Mouse (Mus musculus) CH12.LX (cell line): ENCODE measurements at regions not wholly inside any gene's neighbourhood (a gene's known extent, or its start where the extent isn't known, plus 50 kb on each side); places are given as distances from the start of the nearest gene placed in this dataset.

Source experiments
- DNase-seq: peaks from one replicate; pipeline ENCODE4 v3.0.0-alpha.2; 2013; ENCODE audit errors: extremely low read depth
- H3K27ac ChIP-seq: 2 replicates; pipeline ENCODE4 v1.5.1; 2012; ENCODE audit warnings: low read depth, mild to moderate bottlenecking, control low read depth, moderate library complexity; ENCODE audit not compliant: insufficient read depth
- H3K27me3 ChIP-seq: replicated peaks from 2 replicates; pipeline ENCODE3; 2012; ENCODE audit warnings: inconsistent platforms
- H3K36me3 ChIP-seq, 2 experiments: replicated peaks in 1 of 2; 2 replicates each; pipeline versions ENCODE3 to v1.6.1; 2012; ENCODE audit warnings: inconsistent platforms in 1 of 2, low read length in 1 of 2, mild to moderate bottlenecking in 1 of 2, mixed read lengths in 1 of 2, moderate library complexity in 1 of 2; ENCODE audit not compliant: control insufficient read depth in 1 of 2, insufficient read depth in 1 of 2
- H3K4me1 ChIP-seq, 2 experiments: 2 replicates each; pipeline ENCODE4 v1.6.1; 2012; ENCODE audit warnings: inconsistent platforms in 1 of 2, moderate library complexity in 1 of 2; ENCODE audit not compliant: insufficient read depth in 2 of 2, control insufficient read depth in 1 of 2
- H3K4me2 ChIP-seq: 2 replicates; pipeline ENCODE4 v1.6.1; 2012; ENCODE audit warnings: low read depth, mild to moderate bottlenecking, control low read depth; ENCODE audit not compliant: poor library complexity, insufficient read depth, severe bottlenecking
- H3K4me3 ChIP-seq, 3 experiments: fragments of 150-350 bp in 1 of 3; sonication (generic) in 1 of 3; replicated peaks in 1 of 3; 2 replicates each; pipeline versions ENCODE3 to v1.5.1; 2011 to 2012; ENCODE audit warnings: low read depth in 2 of 3, low read length in 2 of 3, mild to moderate bottlenecking in 2 of 3, moderate library complexity in 2 of 3, control low read depth in 1 of 3, improper control_type of control experiment in 1 of 3, inconsistent platforms in 1 of 3, mixed read lengths in 1 of 3; ENCODE audit not compliant: poor library complexity in 1 of 3
- H3K79me2 ChIP-seq: replicated peaks from 2 replicates; pipeline ENCODE4 v1.6.1; 2012; ENCODE audit warnings: mild to moderate bottlenecking, moderate library complexity; ENCODE audit not compliant: control insufficient read depth, poor library complexity, insufficient read depth, severe bottlenecking; ENCODE audit errors: extremely low read depth
- H3K9ac ChIP-seq: 2 replicates; pipeline ENCODE4 v1.6.1; 2012; ENCODE audit warnings: low read depth, mild to moderate bottlenecking, control low read depth, moderate library complexity; ENCODE audit not compliant: insufficient read depth
- H3K9me3 ChIP-seq: replicated peaks from 2 replicates; pipeline ENCODE3; 2012; ENCODE audit warnings: low read length, inconsistent platforms, mixed read lengths
- BHLHE40 ChIP-seq: IDR thresholded peaks from 2 replicates; pipeline ENCODE4 v1.6.1; 2011; ENCODE audit warnings: mild to moderate bottlenecking, low read depth, low read length, improper control_type of control experiment
- CHD1 ChIP-seq: IDR thresholded peaks from 2 replicates; pipeline ENCODE4 v1.6.1; 2012; ENCODE audit warnings: low read depth, low read length, improper control_type of control experiment, inconsistent platforms
- CTCF ChIP-seq, 2 experiments: IDR thresholded peaks in 1 of 2; conservative IDR thresholded peaks in 1 of 2; 2 replicates each; pipeline ENCODE4 v1.5.1; 2011 to 2012; ENCODE audit warnings: low read depth in 2 of 2, low read length in 2 of 2, improper control_type of control experiment in 1 of 2, inconsistent platforms in 1 of 2, mild to moderate bottlenecking in 1 of 2, moderate library complexity in 1 of 2
- E2F4 ChIP-seq: IDR thresholded peaks from 2 replicates; pipeline ENCODE4 v1.6.1; 2011; ENCODE audit warnings: low read depth, low read length, improper control_type of control experiment; ENCODE audit not compliant: insufficient replicate concordance
- ELF1 ChIP-seq: IDR thresholded peaks from 2 replicates; pipeline ENCODE4 v1.6.1; 2014; ENCODE audit warnings: low read depth, mild to moderate bottlenecking, inconsistent platforms, low read length, improper control_type of control experiment
- EP300 ChIP-seq: IDR thresholded peaks from 2 replicates; pipeline ENCODE4 v1.6.1; 2011; ENCODE audit warnings: low read length, improper control_type of control experiment
- IRF4 ChIP-seq: IDR thresholded peaks from 2 replicates; pipeline ENCODE4 v1.6.1; 2014; ENCODE audit warnings: low read depth, mild to moderate bottlenecking, inconsistent platforms, low read length, improper control_type of control experiment
- KAT2A ChIP-seq: IDR thresholded peaks from 2 replicates; pipeline ENCODE4 v1.6.1; 2012; ENCODE audit warnings: low read length, improper control_type of control experiment, inconsistent platforms; ENCODE audit not compliant: insufficient replicate concordance
- MAFK ChIP-seq: IDR thresholded peaks from 2 replicates; pipeline ENCODE4 v1.6.1; 2011; ENCODE audit warnings: low read length, improper control_type of control experiment; ENCODE audit not compliant: insufficient replicate concordance
- MAX ChIP-seq: IDR thresholded peaks from 2 replicates; pipeline ENCODE4 v1.6.1; 2011; ENCODE audit warnings: low read length, improper control_type of control experiment
- MAZ ChIP-seq: IDR thresholded peaks from 2 replicates; pipeline ENCODE4 v1.6.1; 2012; ENCODE audit warnings: low read depth, mild to moderate bottlenecking, inconsistent platforms, low read length, improper control_type of control experiment, moderate library complexity
- MEF2A ChIP-seq: IDR thresholded peaks from 2 replicates; pipeline ENCODE4 v1.6.1; 2014; ENCODE audit warnings: low read depth, mild to moderate bottlenecking, inconsistent platforms, low read length, improper control_type of control experiment, borderline replicate concordance
- MXI1 ChIP-seq: IDR thresholded peaks from 2 replicates; pipeline ENCODE4 v1.6.1; 2011; ENCODE audit warnings: mild to moderate bottlenecking, low read depth, low read length, improper control_type of control experiment
- NELFE ChIP-seq: IDR thresholded peaks from 2 replicates; pipeline ENCODE4 v1.6.1; 2011; ENCODE audit warnings: low read depth, low read length, improper control_type of control experiment
- PAX5 ChIP-seq: IDR thresholded peaks from 2 replicates; pipeline ENCODE4 v1.6.1; 2012; ENCODE audit warnings: low read length, inconsistent platforms, mixed read lengths
- POLR2A ChIP-seq: IDR thresholded peaks from 2 replicates; pipeline ENCODE4 v1.6.1; 2011; ENCODE audit warnings: low read depth, mild to moderate bottlenecking, improper control_type of control experiment, low read length
- POLR2AphosphoS2 ChIP-seq: IDR thresholded peaks from 2 replicates; pipeline ENCODE4 v1.6.1; 2011; ENCODE audit warnings: low read depth, low read length, improper control_type of control experiment
- RAD21 ChIP-seq: IDR thresholded peaks from 2 replicates; pipeline ENCODE4 v1.6.1; 2011; ENCODE audit warnings: low read depth, mild to moderate bottlenecking, low read length, improper control_type of control experiment, moderate library complexity
- RCOR1 ChIP-seq: conservative IDR thresholded peaks from 2 replicates; pipeline ENCODE4 v1.6.1; 2012; ENCODE audit warnings: low read depth, mild to moderate bottlenecking, inconsistent platforms, low read length, improper control_type of control experiment
- SIN3A ChIP-seq: IDR thresholded peaks from 2 replicates; pipeline ENCODE4 v1.6.1; 2012; ENCODE audit warnings: low read length, improper control_type of control experiment, inconsistent platforms
- SMC3 ChIP-seq: IDR thresholded peaks from 2 replicates; pipeline ENCODE4 v1.6.1; 2011; ENCODE audit warnings: low read depth, low read length, improper control_type of control experiment
- UBTF ChIP-seq: IDR thresholded peaks from 2 replicates; pipeline ENCODE4 v1.6.1; 2012; ENCODE audit warnings: low read depth, mild to moderate bottlenecking, inconsistent platforms, low read length, improper control_type of control experiment, moderate library complexity
- ZMIZ1 ChIP-seq: IDR thresholded peaks from 2 replicates; pipeline ENCODE4 v1.6.1; 2012; ENCODE audit warnings: low read depth, mild to moderate bottlenecking, inconsistent platforms, low read length, improper control_type of control experiment
- ZNF384 ChIP-seq: IDR thresholded peaks from 2 replicates; pipeline ENCODE4 v1.6.1; 2012; ENCODE audit warnings: low read depth, low read length, improper control_type of control experiment, inconsistent platforms
- dilution Hi-C: fragments of 300-500 bp; cut with MboI; formaldehyde crosslinking; loops from 2 replicates; pipeline ENCODE4 v1.14.3; 2020; ENCODE audit warnings: low sequenced_read_pairs; ENCODE audit not compliant: extremely low pct_unique_long_range_greater_than_20kb, extremely low pct_ligation_motif_present
- in situ Hi-C: fragments of 300-500 bp; cut with MboI; formaldehyde crosslinking; loops from 3 replicates; pipeline ENCODE4 v1.14.3; 2019; ENCODE audit warnings: low sequenced_read_pairs, low pct_ligation_motif_present, low pct_unique_long_range_greater_than_20kb, mixed read lengths

- H3K36me3 ChIP-seq = no peaks in the 10 kb centered on the region
- DNase-seq = peak; percentile 34
- in situ Hi-C loops (loop anchor here (5.0 kb wide), 1 partner anchor 700 kb away; the partner anchor contains the start of gene Aipl1), dilution Hi-C loops (no loop called here)
- no peak overlapping the region for H3K27ac ChIP-seq
- no peak overlapping the region for H3K4me3 ChIP-seq
- no peaks in the 10 kb centered on the region for H3K4me1 ChIP-seq
- no peak overlapping the region for H3K4me2 ChIP-seq
- peaks cover 5% of the 10 kb centered on the region for H3K9me3 ChIP-seq
- H3K9ac ChIP-seq = no peak overlapping the region
- H3K27me3 ChIP-seq = peaks cover 69% of the 10 kb centered on the region
- TF ChIP-seq MXI1 = no peak
- peak; percentile 28 to 75; a peak in 3 of 4 replicates for TF ChIP-seq CTCF (conservative IDR thresholded peaks at IDR 0.05 in 1 of 2, IDR thresholded peaks at IDR 0.05 in 1 of 2; ENCODE audit: low read depth in 2 of 2, low read length in 2 of 2)
- no peak for TF ChIP-seq KAT2A
- no peak for TF ChIP-seq POLR2AphosphoS2
- TF ChIP-seq UBTF = no peak
- no peak for TF ChIP-seq POLR2A
- TF ChIP-seq NELFE = no peak
- peak; percentile 44 for TF ChIP-seq SMC3
- no peak for TF ChIP-seq ZMIZ1
- TF ChIP-seq IRF4 = no peak
- no peak for TF ChIP-seq MEF2A
- TF ChIP-seq MAZ = no peak
- TF ChIP-seq RAD21 = peak; percentile 82
- no peak for TF ChIP-seq MAFK
- no peak for TF ChIP-seq BHLHE40
- no peak for TF ChIP-seq RCOR1
- TF ChIP-seq CHD1 = no peak
- no peak for TF ChIP-seq E2F4
- peak; percentile 88 for TF ChIP-seq ZNF384
- no peak for TF ChIP-seq ELF1
- TF ChIP-seq PAX5 = no peak
- TF ChIP-seq EP300 = no peak
- H3K79me2 ChIP-seq = no peaks in the 10 kb centered on the region
Observed at GRCm38 (mm10) chr11:71337428-71337827, 106.9 kb upstream of the Nlrp1b start.

GRCm38 (mm10) chr11:71346024-71346423, 115.5 kb upstream of the Nlrp1b start:
- peak; percentile 26 for TF ChIP-seq SMC3
- TF ChIP-seq BHLHE40 = no peak
- peak in 1 of 2 experiments; percentile 51; a peak in 2 of 4 replicates for TF ChIP-seq CTCF (conservative IDR thresholded peaks at IDR 0.05 in 1 of 2, IDR thresholded peaks at IDR 0.05 in 1 of 2; ENCODE audit: low read depth in 2 of 2, low read length in 2 of 2)
- peak; percentile 41 for TF ChIP-seq RAD21
- TF ChIP-seq MAX = no peak
- no peak for TF ChIP-seq EP300
- no peak for TF ChIP-seq SIN3A
- Histone ChIP-seq H3K79me2 (no peaks in the 10 kb centered on the region), H3K4me1 (no peaks in the 10 kb centered on the region), H3K27me3 (peaks cover 78% of the 10 kb centered on the region), H3K4me2 (no peak overlapping the region), H3K9ac (no peak overlapping the region), H3K27ac (no peak overlapping the region), H3K9me3 (no peaks in the 10 kb centered on the region), H3K4me3 (no peak overlapping the region), H3K36me3 (no peaks in the 10 kb centered on the region)
- in situ Hi-C loops = no loop called here
- DNase-seq = no peak
- dilution Hi-C loops = no loop called here
